Mouse (Mus musculus) heart, postnatal 14 days (tissue): ENCODE measurements around the gene 0610012G03Rik. TPM values are rescaled to one million over a fixed set of nuclear protein-coding genes. Genes with fewer than 3 reads are reported as not detected.

ENCODE experiments used
- microRNA-seq, 2 experiments: library from miRNA; unstranded; fragments of <30 nt; microRNA quantifications; one replicate each; pipeline ENCODE4 v1.2.0; 2021 to 2022
- total RNA-seq, 2 experiments: library from RNA; stranded (reverse); gene quantifications; 2 replicates each; pipeline ENCODE4 v1.2.3; 2021

0610012G03Rik gene
- total RNA-seq, 2 experiments from 2014 or later = 68.9 to 74.9 TPM

Small RNAs within 50 kb of the gene (microRNA-seq; reads per million reads assigned to microRNA genes)
- gene Gm26269 = 0 reads per million in 2 experiments

Other genes starting within 250 kb of the 0610012G03Rik start
- under 1 TPM in 1 of 2 experiments, not detected in 1; 0.07 TPM for gene Meltf, start 69.7 kb downstream of the 0610012G03Rik start, total RNA-seq
- gene Pigz, start 14.6 kb downstream of the 0610012G03Rik start, total RNA-seq = 1 to 10 TPM; 2.0 to 2.7 TPM
- gene Ncbp2, start within 50 bp of the 0610012G03Rik start, total RNA-seq = 10 to 100 TPM; 23.3 to 25.2 TPM
- gene Senp5, start 54.8 kb upstream of the 0610012G03Rik start, total RNA-seq = 10 to 100 TPM; 14.3 to 17.1 TPM
- 10 to 100 TPM; 31.9 to 32.9 TPM for gene Pak2, start 130.8 kb upstream of the 0610012G03Rik start, total RNA-seq
- gene Pigx, start 151.2 kb upstream of the 0610012G03Rik start, total RNA-seq = 10 to 100 TPM; 18.8 to 24.5 TPM
- 10 to 100 TPM in 1 of 2 experiments, 1 to 10 TPM in 1; 8.9 to 10.2 TPM for gene Cep19, start 151.3 kb upstream of the 0610012G03Rik start, total RNA-seq
- 1 to 10 TPM; 5.8 to 7.3 TPM for gene Nrros, start 217.1 kb upstream of the 0610012G03Rik start, total RNA-seq
- gene Bex6, start 231.3 kb upstream of the 0610012G03Rik start, total RNA-seq = not detected